Mouse (Mus musculus) kidney, adult 11 months (tissue): ENCODE measurements around the gene Slc16a10.
A peak's percentile ranks its signal among the peaks of the same experiment; 100 is the strongest.

ENCODE experiments used
- DNase-seq: peaks from one replicate; pipeline ENCODE4 v3.0.0; 2022

The Slc16a10 gene

GRCm38 (mm10) chr10:40147325-40148059 is 5.4 kb upstream of the Slc16a10 start:
- DNase-seq: no peak

DNA sequence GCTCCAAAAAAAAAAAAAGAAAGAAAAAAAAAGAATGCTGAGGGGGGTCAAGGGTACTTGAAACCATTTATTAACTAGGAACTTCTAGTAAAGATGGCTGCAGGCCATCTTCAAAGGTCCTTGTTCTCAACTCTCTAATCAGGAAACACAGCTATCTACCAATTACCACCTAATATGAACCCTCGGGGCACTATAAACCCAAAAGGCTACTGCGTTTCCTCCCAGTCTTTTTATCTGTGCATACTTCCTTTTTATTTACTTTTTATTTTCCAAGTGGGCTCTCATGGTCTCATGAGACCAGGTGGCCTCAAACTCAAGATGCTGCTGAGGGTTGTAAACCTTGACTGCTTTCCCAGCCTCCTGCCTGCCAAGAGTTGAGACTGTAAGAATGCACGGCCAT is 4.4 kb upstream of the Slc16a10 start:
- DNase-seq: no peak

DNA sequence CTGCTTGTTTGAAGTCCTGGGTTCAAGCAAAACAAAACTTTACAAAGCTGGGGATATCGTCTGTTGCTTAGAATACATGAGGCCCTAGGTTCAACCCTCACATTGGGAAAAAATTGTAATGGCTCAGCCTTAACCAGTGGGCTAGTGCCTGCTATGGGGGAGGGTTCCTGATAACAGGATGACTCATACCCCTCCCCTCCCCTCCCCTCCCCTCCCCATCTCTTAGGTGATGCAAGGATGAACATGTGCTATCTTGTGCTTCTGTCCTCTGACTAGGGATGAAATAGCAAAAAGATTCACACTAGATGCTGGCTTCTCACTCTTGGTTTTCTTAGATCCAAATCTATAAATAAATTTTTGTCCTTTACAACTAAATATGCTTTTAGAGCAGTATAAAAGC is 2.8 kb upstream of the Slc16a10 start:
- DNase-seq: no peak

DNA sequence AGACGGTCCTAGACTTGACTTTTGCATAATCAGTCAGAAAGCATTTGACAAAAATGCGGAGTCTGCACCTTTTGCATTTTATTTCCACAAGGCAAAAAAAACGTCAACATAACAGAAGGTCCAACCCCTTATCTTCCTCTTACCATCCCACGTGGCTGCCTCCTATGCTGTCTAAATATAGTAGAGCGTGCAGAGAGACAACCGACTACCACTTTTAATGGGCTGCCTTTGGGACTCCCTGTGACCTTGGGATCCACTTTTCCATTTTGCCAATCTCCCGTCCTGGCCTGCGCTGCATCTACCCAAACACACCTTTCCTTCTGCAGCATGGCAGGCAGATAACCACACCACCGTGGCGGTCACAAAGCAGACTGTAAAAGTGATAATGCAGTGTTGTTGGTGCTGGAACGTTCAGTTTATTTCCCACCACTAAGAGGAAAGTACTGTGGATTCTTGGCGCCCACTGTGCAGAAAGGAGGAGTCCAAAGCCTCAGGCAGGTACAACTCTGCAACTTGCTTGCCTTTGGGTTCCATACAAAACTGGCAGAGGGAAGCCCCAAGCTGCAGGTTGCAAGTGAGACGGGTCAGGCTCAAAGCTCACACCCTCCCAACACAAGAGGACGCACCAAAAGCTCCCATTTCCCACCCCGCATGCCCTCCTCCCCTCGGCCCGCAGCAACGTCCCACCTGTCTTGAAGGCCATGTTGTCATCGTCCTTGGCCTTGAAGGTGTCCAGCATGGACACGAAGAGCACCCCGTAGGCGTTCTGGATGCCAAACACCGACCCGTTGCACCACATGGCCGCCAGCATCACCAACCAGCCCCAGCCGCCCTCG is 824 bp downstream of the Slc16a10 start:
- peak; percentile 27 for DNase-seq

GRCm38 (mm10) chr10:40139646-40140045 is 2.4 kb downstream of the Slc16a10 start:
- DNase-seq: no peak

- DNase-seq: no peak
These were observed 6.0 kb downstream of the Slc16a10 start for GRCm38 (mm10) chr10:40135807-40136778.

DNA sequence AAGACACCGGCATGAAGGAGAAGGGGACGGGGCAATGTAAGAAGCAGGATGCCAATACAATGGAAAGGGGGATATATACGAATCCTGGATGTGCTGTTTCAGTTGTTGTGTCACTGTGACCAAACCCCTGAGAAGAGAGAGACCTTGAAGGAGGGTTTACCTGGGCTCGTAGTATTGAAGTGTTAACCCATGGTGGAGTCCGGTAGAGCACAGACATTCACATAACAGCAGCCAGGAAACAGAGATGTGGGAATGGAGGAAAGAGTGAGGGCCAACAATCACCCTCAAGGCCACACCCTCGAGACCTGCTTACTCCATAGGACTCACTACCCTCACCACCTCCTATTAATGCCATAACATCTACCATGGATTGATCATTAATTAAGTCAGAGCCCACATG is 7.2 kb downstream of the Slc16a10 start:
- no peak for DNase-seq

GRCm38 (mm10) chr10:40133636-40134035 is 8.4 kb downstream of the Slc16a10 start:
- DNase-seq: no peak

GRCm38 (mm10) chr10:40131690-40132418 is 10.2 kb downstream of the Slc16a10 start:
- DNase-seq: no peak

DNA sequence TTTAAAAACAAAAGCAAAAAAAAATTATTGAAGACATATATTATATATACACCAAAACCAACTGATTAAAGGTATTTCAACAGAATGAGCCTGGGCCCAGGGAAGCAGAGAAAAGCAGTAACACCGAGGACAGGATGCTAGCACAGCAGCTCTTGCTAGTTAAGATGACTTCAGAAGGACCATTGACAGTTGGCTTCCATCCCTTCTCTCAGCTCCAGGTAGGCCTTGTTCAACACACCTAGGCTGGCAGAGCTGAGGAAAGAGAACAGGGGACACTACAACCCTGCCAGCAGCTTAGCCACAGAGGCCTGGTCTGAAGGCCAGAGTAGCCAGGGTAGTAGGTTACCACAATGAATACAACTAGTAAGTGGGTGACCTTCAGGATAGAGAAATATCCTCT is 11.9 kb downstream of the Slc16a10 start:
- no peak for DNase-seq

DNA sequence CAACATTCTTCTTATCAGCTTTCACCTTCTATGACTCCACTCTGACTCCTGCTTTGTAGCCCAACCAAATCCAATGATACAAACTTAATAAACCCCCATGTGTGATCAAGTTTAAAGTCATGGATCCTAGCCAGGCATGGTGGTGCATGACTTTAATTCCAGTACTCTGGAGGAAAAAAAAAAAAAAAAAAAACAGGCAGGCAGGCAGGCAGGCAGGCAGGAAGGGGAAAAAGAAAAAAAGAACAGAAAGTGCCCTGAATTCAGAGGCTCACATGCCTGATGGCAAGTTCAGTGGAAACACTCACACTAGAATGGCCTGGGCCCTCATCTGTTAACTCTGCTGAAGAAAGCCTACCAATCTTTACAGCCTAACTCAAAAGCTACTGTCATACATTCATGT is 12.9 kb downstream of the Slc16a10 start:
- no peak for DNase-seq

DNA sequence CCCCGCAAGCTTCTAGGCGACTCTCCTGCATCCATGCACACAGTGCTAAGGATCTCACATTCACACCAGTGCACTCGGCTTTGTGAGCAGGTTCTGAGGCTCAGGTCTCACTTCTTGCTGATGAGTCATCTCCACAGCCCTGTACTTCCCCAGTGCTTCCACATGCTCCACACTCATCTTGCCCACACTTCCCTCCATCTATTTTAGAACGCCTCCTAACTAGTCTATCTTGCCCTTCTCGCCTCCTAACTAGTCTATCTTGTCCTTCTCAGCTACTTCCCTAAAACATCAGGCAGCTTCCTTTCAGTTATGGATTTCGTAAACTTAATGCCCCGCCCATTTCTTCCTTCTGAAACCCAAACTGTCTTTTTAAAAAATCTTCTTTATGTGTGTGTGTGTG is 13.6 kb downstream of the Slc16a10 start:
- no peak for DNase-seq

DNA sequence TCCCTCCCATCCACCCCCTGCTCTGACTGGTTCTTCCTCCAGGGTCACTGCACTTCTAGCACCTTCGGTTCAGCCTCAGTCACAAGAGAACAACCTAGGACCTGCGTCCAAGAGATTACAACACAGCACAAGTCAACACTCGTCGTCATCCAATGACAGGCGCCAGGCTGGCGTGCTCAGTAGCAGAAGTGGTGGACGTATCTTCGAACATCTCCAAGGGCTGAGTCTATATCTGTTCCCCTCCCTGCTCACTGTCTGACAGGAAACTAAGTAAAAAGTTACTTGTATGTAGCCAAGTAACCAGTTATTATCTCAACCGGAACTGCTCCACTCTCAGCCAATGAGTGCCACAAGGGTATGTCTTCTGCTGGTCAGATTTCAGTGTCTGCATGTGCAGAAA is 16.9 kb downstream of the Slc16a10 start:
- DNase-seq: no peak

GRCm38 (mm10) chr10:40124570-40124969 is 17.5 kb downstream of the Slc16a10 start:
- DNase-seq: no peak

DNA sequence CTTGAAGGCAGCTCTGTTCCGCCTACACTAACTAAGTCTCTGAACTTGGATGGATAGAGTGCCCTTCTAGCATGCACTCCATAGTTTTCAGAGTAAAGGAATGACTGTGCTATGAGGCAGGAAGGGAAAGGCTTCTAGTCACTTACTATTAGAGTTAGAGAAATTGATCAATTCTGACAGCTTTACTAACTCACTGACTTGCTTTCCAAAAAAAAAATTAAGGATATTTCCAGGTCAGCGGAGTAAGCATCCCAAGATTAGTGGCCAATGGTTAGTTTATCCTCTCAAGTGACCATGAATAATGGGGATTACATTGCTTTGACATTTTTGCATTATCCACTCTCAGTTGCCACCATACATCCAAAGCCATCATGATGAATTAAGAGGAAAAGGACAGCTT is 18.0 kb downstream of the Slc16a10 start:
- DNase-seq: no peak

DNA sequence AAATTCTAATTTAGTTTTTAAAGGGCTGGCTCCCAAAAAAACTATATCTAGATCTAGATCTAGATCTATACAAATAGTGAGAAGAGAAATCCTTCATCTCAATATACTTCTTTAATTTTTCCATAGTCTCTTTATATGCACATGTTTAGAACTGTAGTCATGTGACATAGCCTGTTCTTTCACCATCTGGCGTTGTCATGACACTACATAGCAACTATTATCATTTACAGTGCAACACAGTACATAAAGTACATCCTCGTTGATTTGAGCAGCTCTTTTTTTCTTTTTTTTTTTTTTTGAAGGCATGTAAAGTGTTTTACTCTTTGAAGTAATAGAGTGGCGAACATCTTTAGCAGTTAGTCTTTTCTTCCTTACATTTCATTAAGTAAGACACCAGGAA is 22.6 kb downstream of the Slc16a10 start:
- DNase-seq: no peak

DNA sequence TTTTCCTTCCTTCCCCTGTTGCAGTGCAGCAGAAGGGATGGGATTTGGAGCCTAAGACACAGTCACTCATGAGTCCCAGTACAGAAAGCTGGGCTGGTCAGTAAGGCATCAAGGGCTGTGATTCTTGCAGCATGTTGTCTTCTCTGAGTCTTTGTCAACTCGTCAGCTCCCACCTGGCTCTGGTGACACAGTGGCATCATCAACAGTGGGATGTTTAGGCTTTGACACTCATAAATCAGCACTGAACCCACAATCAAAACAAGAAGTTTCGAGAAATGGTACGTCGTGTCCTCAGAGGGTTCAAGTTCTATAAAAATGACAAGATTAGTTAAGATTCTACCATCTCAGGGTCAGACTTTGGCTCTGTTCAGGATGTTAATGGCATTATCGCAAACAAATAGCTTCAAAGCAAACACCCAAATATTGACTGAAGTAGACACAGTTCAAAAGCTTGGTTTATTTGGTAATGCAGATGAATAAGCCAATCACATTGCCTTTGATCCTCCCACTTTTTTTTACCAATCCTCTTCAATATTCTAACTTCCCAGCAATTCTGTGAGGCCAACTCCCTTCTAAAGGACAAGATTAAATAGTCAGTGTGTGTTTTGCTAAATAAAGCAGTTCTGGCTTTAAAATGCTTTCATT is 23.2 kb downstream of the Slc16a10 start:
- DNase-seq: no peak

- DNase-seq: no peak
These were observed 28.5 kb downstream of the Slc16a10 start for GRCm38 (mm10) chr10:40113517-40114085.

DNA sequence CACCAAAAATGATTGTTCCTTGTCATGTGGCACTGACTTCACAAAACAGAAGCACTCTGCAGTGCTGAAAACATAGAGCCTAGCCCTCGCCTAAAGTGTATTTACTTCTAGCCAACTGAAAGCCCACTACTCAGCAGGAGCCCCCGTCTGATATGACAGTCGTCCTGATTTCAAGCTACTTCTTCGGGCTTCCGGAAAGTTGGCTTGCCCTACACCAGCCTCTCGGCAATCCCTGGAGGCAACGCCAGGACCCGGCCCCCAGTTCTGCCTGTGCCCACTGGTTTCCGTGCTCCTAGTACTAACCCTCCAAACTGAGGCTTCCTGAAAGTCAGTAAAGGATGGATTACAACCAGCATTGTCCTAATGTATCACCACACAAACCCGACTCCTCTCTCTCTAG is 29.8 kb downstream of the Slc16a10 start:
- DNase-seq: no peak

- DNase-seq: no peak
These were observed 32.5 kb downstream of the Slc16a10 start for GRCm38 (mm10) chr10:40109520-40109919.

- DNase-seq: no peak
These were observed 33.1 kb downstream of the Slc16a10 start for GRCm38 (mm10) chr10:40108992-40109391.

- DNase-seq: no peak
These were observed 34.1 kb downstream of the Slc16a10 start for GRCm38 (mm10) chr10:40107995-40108394.
